In genomic region chr7:119861335-119862091, GRCm38 (mm10) we compare ENCODE assay signal across 8 mouse cellular contexts. TPM values are rescaled to one million over a fixed set of nuclear protein-coding genes. Genes with fewer than 3 reads are reported as not detected.
DNase-seq lines count a peak whose midpoint lies in the region; ATAC-seq and TF ChIP-seq lines count a peak whose summit lies in the region.

No protein-coding gene starts in this region.

- H3K9ac ChIP-seq in intestine, embryonic 16.5 days (ENCODE audit: low read depth, low read length) = peak overlapping the region; percentile 48
- H3K9ac ChIP-seq in limb, embryonic 14.5 days (ENCODE audit: low read depth, low read length, severe bottlenecking) = peak overlapping the region; percentile 34

- no peak for TF ChIP-seq POLR2A in limb, embryonic 14.5 days (IDR thresholded peaks at IDR 0.05; ENCODE audit: borderline replicate concordance, extremely low read depth, insufficient read depth, insufficient read length)
- TF ChIP-seq POLR2A in myocyte (IDR thresholded peaks at IDR 0.05; ENCODE audit: insufficient read length, low read depth) = no peak
- TF ChIP-seq POLR2A in thymus, adult 2 months (IDR thresholded peaks at IDR 0.05; ENCODE audit: control insufficient read depth, extremely low read depth, insufficient read depth, low read length, poor library complexity) = no peak

- H3K79me2 ChIP-seq in myocyte (ENCODE audit: control insufficient read depth, insufficient read depth) = peaks cover 20% of the 10 kb centered on the region

- peak overlapping the region; percentile 53 for H3K27ac ChIP-seq in intestine, embryonic 16.5 days (ENCODE audit: low read length)
- peak overlapping the region; percentile 79 for H3K27ac ChIP-seq in limb, embryonic 14.5 days (replicated peaks; ENCODE audit: low read depth, low read length)
- no peak overlapping the region for H3K27ac ChIP-seq in thymus, adult 2 months (ENCODE audit: control insufficient read depth, insufficient read depth, low read length)

- peak; percentile 57 for DNase-seq in testis, postnatal 10 days (ENCODE audit: low spot score)
- DNase-seq in testis, postnatal 14 days (ENCODE audit: low spot score) = no peak
- DNase-seq in embryo, embryonic 10.5 days (ENCODE audit: low spot score) = peak; percentile 76
- DNase-seq in limb, embryonic 14.5 days (ENCODE audit: low spot score) = peak; percentile 18
- DNase-seq in thymus, adult 2 months = peak; percentile 53

- no peak overlapping the region for H3K4me2 ChIP-seq in intestine, embryonic 16.5 days (ENCODE audit: low read depth, low read length)
- H3K4me2 ChIP-seq in limb, embryonic 14.5 days (replicated peaks; ENCODE audit: low read depth, low read length, severe bottlenecking) = 0 out of 2 replicates have a peak overlapping the region, but pooled peaks have one; percentile 4
- H3K4me2 ChIP-seq in myocyte (ENCODE audit: low read depth) = peak overlapping the region; percentile 82

- H3K36me3 ChIP-seq in intestine, embryonic 16.5 days (ENCODE audit: control insufficient read depth, insufficient read depth, low read length) = 0 out of 2 replicates have a peak, but pooled peaks cover 5% of the 10 kb centered on the region
- peaks cover 30% of the 10 kb centered on the region for H3K36me3 ChIP-seq in limb, embryonic 14.5 days (ENCODE audit: control insufficient read depth, insufficient read depth, low read length)
- H3K36me3 ChIP-seq in myocyte (ENCODE audit: control insufficient read depth, insufficient read depth) = no peaks in the 10 kb centered on the region
- H3K36me3 ChIP-seq in thymus, adult 2 months (ENCODE audit: control insufficient read depth, insufficient read depth, low read length) = peaks cover 20% of the 10 kb centered on the region

- H3K27me3 ChIP-seq in intestine, embryonic 16.5 days (replicated peaks; ENCODE audit: control insufficient read depth, insufficient read depth, low read length) = no peaks in the 10 kb centered on the region
- H3K27me3 ChIP-seq in limb, embryonic 14.5 days (ENCODE audit: control insufficient read depth, insufficient read depth, low read length) = no peaks in the 10 kb centered on the region
- H3K27me3 ChIP-seq in myocyte (ENCODE audit: control insufficient read depth, insufficient read depth, insufficient read length) = no peaks in the 10 kb centered on the region
- H3K27me3 ChIP-seq in thymus, adult 2 months (ENCODE audit: control insufficient read depth, insufficient read depth, low read length) = no peaks in the 10 kb centered on the region

- H3K4me1 ChIP-seq in intestine, embryonic 16.5 days (ENCODE audit: control insufficient read depth, insufficient read depth, low read length) = peaks cover 20% of the 10 kb centered on the region
- peaks cover 10% of the 10 kb centered on the region for H3K4me1 ChIP-seq in limb, embryonic 14.5 days (ENCODE audit: control insufficient read depth, insufficient read depth, low read length)
- H3K4me1 ChIP-seq in thymus, adult 2 months (replicated peaks; ENCODE audit: control insufficient read depth, insufficient read depth, low read length) = peaks cover 5% of the 10 kb centered on the region

- H3ac ChIP-seq in myocyte (ENCODE audit: control insufficient read depth, insufficient read length) = no peak overlapping the region

- no peaks in the 10 kb centered on the region for H3K9me3 ChIP-seq in intestine, embryonic 16.5 days (ENCODE audit: control insufficient read depth, low read length)
- H3K9me3 ChIP-seq in limb, embryonic 14.5 days (ENCODE audit: control insufficient read depth, low read length) = no peaks in the 10 kb centered on the region

- no peak for TF ChIP-seq CTCF in thymus, adult 2 months (IDR thresholded peaks at IDR 0.05; ENCODE audit: borderline replicate concordance, control insufficient read depth, extremely low read depth, insufficient read depth, low read length, poor library complexity)

- peak; percentile 75 for ATAC-seq in granulocyte monocyte progenitor cell, adult 5-6 weeks (replicated peaks; ENCODE audit: poor library complexity, severe bottlenecking)
- ATAC-seq in intestine, embryonic 16.5 days = peak; percentile 68
- ATAC-seq in limb, embryonic 14.5 days (ENCODE audit: low FRiP score, low read depth) = peak; percentile 69

- 33% methylated on average over 6 of the region's 6 CpGs for WGBS in intestine, embryonic 16.5 days
- WGBS in limb, embryonic 14.5 days = 28% methylated on average over 6 of the region's 6 CpGs
- WGBS in thymus, adult 2 months = 45% methylated on average over 6 of the region's 6 CpGs

- H3K4me3 ChIP-seq in intestine, embryonic 16.5 days (ENCODE audit: low read length) = no peak overlapping the region
- no peak overlapping the region for H3K4me3 ChIP-seq in limb, embryonic 14.5 days (replicated peaks; ENCODE audit: low read length)
- H3K4me3 ChIP-seq in myocyte = no peak overlapping the region
- H3K4me3 ChIP-seq in thymus, adult 2 months (ENCODE audit: control insufficient read depth, insufficient read depth, low read length) = no peak overlapping the region

TF ChIP-seq in myocyte, 11 proteins besides CTCF, POLR2A, EP300 and RAD21:
- TF ChIP-seq MYOD1 (IDR thresholded peaks at IDR 0.05; ENCODE audit: control insufficient read depth in 1 of 3, insufficient read length in 2 of 3, low read depth in 2 of 3) (peak in 1 of 3 experiments; percentile 35), TCF12 (IDR thresholded peaks at IDR 0.05; ENCODE audit: insufficient read depth, poor library complexity, severe bottlenecking) (no peak)

RNA-seq across cellular contexts. Expression of gene Lyrm1, which starts 34.1 kb away (rescaled TPM):
- total RNA-seq in granulocyte monocyte progenitor cell, adult 5-6 weeks (2014; fragmentation: Nextera tagmentation) = 6.2 and 19.4 TPM in 2 replicates
- 3.8 and 5.0 TPM in 2 replicates for total RNA-seq in granulocyte monocyte progenitor cell, adult 5-6 weeks (2017)
- polyA plus RNA-seq in intestine, embryonic 16.5 days (2015; fragmentation: Nextera tagmentation; extraction: Ambion mirVana) = 10.3 and 10.7 TPM in 2 replicates
- polyA plus RNA-seq in limb, embryonic 14.5 days (2012; rRNA removed) = 3.1 and 5.2 TPM in 2 replicates
- polyA plus RNA-seq in limb, embryonic 14.5 days (2014; fragmentation: Nextera tagmentation; extraction: Ambion mirVana) = 8.9 and 9.5 TPM in 2 replicates
- 5.2 TPM for polyA plus RNA-seq in myocyte (2012; fragmentation: generic; extraction: Trizol)
- 1.1 and 1.9 TPM in 2 replicates for polyA plus RNA-seq in thymus, adult 2 months (2012; rRNA removed)

RNA-seq across cellular contexts. Expression of gene Dcun1d3, which starts 34.6 kb away (rescaled TPM):
- 4.7 and 10.3 TPM in 2 replicates for total RNA-seq in granulocyte monocyte progenitor cell, adult 5-6 weeks (2014; fragmentation: Nextera tagmentation)
- 4.0 and 9.7 TPM in 2 replicates for total RNA-seq in granulocyte monocyte progenitor cell, adult 5-6 weeks (2017)
- polyA plus RNA-seq in intestine, embryonic 16.5 days (2015; fragmentation: Nextera tagmentation; extraction: Ambion mirVana) = 13.1 and 13.9 TPM in 2 replicates
- 6.6 and 7.8 TPM in 2 replicates for polyA plus RNA-seq in limb, embryonic 14.5 days (2012; rRNA removed)
- polyA plus RNA-seq in limb, embryonic 14.5 days (2014; fragmentation: Nextera tagmentation; extraction: Ambion mirVana) = 7.5 and 10.2 TPM in 2 replicates
- 8.8 TPM for polyA plus RNA-seq in myocyte (2012; fragmentation: generic; extraction: Trizol)
- polyA plus RNA-seq in thymus, adult 2 months (2012; rRNA removed) = 4.6 and 4.9 TPM in 2 replicates
